Mouse (Mus musculus) brown adipose tissue, adult 24 weeks (tissue): ENCODE results near the gene Disp3. TPM values are rescaled to one million over a fixed set of nuclear protein-coding genes. Genes with fewer than 3 reads are reported as not detected.

ENCODE experiments used
- H3K27ac ChIP-seq: fragments of 200-500 bp; replicated peaks from 2 replicates; pipeline ENCODE4 v1.5.1; 2012; ENCODE audit warnings: low read depth, mild to moderate bottlenecking, low read length
- H3K4me1 ChIP-seq: fragments of 200-500 bp; 2 replicates; pipeline ENCODE4 v1.6.1; 2012; ENCODE audit warnings: low read length, mixed read lengths; ENCODE audit not compliant: control insufficient read depth, insufficient read depth, insufficient read length
- H3K4me3 ChIP-seq: fragments of 200-500 bp; 2 replicates; pipeline ENCODE4 v1.5.1; 2012; ENCODE audit warnings: low read depth, mild to moderate bottlenecking, low read length, moderate library complexity; ENCODE audit not compliant: insufficient read depth
- polyA plus RNA-seq: library from polyadenylated mRNA; stranded (reverse); fragments of >200 nt; gene quantifications from 2 replicates; pipeline ENCODE4 v1.2.4, GENCODE M21; 2012; ENCODE audit not compliant: missing spikeins, insufficient read depth, insufficient read length

Gene Disp3
- polyA plus RNA-seq, 1 experiment, result not detected

DNA sequence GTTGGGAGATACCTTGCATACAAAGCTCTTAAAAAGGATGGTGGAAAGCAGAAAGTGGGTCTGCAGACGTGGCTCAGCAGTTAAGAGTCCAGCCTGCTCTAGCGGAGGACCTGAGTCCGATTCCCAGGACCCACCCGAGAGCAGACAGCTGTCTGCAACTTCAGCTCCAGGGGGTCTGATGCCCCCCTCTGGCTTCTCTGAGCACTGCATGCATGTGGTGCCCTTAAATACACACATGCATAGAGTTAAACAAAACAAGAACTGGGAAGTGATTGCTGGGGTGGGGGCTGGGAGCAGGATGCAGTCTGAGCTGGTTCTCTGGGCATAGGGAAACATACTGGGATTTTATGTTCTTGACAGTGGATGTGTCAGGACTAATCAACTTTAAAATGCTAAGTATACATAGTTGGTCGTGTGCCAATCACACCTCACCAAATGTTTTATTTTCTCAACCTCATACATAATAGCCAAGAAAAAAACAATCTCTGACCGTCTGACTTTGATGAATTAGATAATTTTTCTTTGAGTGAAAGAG lies 20.7 kb downstream of the Disp3 start:
- Histone ChIP-seq H3K4me3 (no peak overlapping the region), H3K4me1 (no peaks in the 10 kb centered on the region), H3K27ac (no peak overlapping the region)

DNA sequence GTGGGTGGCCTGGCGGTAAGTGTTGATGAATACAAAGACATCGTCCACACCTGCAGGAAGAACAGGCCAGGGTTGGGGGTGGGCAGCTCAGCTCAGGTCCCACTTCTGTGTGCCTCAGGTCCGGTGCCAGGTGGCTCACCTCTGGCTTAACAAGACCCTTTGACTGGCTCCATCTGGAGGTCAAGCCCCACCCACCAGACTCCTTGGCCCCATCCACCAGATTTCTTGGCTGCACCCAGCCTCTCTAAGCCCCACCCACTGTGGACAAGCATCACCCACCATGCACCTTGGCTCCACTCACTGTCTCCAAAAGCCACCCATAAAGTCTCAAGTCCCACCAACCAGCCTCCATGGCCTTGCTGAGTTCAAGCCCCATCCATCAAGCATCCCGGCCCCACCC lies 27.8 kb downstream of the Disp3 start:
- no peaks in the 10 kb centered on the region for H3K4me1 ChIP-seq
- no peak overlapping the region for H3K4me3 ChIP-seq
- H3K27ac ChIP-seq, result no peak overlapping the region

DNA sequence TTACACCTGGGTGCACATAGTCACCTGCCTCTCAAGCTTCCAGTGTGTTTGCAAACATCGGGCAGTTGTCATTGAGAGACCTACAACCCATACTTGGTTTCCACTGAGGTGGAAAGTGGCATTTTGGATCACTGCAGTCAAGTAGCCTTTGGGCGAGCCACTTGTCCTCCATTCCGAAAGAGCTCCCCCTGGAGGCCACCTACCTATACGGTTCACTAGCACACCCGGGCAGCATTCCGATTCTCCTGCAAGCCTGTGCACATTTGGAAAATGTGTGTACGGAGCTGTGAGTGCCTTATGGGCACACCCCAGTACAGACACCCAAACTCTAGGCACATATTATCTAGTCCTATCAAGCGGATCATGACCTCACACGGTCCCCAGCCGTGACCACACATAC lies 38.4 kb downstream of the Disp3 start:
- H3K4me1 ChIP-seq, result no peaks in the 10 kb centered on the region
- no peak overlapping the region for H3K4me3 ChIP-seq
- no peak overlapping the region for H3K27ac ChIP-seq

DNA sequence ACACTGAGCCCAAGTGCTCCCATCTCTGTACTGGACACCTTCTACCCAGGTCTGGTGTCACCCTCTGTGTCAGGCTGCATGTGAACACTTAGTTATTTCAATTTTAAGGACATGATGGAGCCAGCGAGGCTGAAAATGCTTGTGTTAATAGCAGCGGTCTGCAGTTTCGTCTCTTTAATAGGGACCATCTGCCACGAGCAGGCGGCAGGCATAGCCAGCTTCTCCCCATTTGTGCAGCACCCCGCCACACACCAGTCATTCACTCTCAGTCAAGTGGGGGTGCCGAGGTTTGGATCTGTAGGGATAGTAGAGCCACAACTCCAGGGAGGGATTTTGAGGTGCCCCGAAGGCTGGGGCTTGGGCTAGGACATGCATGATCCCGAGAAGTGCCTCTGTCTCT lies 47.4 kb downstream of the Disp3 start:
- no peak overlapping the region for H3K27ac ChIP-seq
- H3K4me3 ChIP-seq, result no peak overlapping the region
- H3K4me1 ChIP-seq, result no peaks in the 10 kb centered on the region

DNA sequence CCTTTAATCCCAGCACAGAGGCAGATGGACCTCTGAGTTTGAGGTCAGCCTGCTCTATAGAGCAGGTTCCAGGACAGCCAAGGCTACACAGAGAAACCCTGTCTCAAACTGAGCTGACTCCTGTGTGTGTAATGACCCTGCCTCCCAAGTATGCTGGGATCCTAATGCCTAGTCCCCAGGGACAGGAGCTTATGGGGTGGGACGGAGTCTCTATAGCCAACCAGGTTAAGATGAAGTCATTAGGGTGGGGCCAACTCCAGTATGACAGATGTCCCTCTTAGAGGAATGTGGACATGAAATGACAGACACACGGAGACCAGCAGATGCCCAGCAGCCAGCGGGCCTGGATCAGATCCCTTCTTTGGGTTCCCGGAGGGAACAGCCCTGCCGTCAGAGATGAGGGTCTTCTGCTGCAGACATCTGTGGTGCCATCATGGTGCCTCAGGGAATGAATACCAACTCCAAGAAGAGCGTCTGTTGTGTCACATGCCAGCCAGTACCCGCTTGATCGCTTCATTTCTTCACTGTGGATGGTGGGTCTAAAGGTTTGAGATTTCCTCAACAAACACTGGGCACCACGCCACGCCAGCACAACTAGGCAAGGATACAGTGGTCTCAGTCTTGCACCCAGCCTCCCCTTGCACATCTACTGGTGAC lies 48.2 kb downstream of the Disp3 start:
- H3K4me3 ChIP-seq, result no peak overlapping the region
- no peaks in the 10 kb centered on the region for H3K4me1 ChIP-seq
- no peak overlapping the region for H3K27ac ChIP-seq

DNA sequence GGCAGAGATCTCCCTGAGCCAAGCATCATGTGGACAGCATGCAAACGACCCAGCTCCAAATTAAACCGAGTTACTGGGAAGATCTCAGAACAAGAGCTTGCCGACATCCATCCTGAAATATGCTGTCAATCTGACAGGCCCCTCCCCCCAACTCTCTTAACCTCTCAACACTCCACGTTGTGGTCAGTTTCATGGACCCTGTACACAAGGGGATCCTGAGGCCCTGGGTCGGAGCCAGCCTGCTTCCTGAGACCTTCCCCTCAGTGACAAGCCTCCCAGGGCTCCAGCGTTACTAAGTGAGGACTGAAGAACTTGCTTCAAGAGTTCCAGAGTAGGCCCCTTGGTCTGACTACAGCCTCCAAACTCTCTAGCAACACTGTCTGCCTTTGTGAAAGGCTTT lies 48.8 kb downstream of the Disp3 start:
- no peaks in the 10 kb centered on the region for H3K4me1 ChIP-seq
- no peak overlapping the region for H3K27ac ChIP-seq
- H3K4me3 ChIP-seq, result no peak overlapping the region

DNA sequence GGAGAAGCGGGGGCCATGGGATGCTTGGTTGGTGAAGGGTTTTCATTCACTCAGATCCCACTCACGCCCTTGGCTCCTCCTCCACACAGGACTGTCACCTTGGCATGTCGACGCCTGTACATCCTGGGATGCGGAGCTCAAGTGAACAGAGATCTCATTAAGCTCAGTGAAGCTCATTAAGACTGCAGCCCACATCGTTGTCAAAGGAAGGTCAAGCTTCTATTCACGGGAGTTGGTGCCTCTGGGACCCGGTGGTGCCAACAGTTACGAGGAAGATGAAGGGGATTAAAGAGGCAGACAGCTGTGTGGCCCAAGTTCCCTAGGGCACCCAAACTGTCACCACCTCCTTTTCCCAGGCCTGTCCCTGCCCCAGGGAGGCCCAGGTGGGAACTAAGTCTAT lies 49.5 kb downstream of the Disp3 start:
- Histone ChIP-seq H3K27ac (no peak overlapping the region), H3K4me1 (no peaks in the 10 kb centered on the region), H3K4me3 (no peak overlapping the region)

DNA sequence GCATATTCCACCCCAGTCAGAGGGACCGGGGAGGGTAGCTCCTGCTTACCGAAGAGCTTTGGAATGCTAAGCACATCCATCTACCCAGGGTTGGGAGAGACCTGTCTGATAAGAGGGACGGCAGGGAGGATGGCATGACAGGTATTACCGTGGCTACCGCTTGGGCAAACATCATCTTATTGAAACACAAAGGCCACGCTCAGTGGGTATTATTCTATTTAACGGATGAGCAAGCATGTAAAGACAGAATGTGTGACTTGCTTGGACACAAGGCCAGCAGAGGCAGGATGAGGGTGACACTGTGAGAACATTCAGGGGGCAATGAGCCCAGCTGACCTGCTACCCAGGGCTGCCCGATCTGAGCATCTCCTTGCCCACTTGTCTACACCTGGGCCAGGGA lies 51.1 kb downstream of the Disp3 start:
- no peak overlapping the region for H3K4me3 ChIP-seq
- no peaks in the 10 kb centered on the region for H3K4me1 ChIP-seq
- no peak overlapping the region for H3K27ac ChIP-seq

DNA sequence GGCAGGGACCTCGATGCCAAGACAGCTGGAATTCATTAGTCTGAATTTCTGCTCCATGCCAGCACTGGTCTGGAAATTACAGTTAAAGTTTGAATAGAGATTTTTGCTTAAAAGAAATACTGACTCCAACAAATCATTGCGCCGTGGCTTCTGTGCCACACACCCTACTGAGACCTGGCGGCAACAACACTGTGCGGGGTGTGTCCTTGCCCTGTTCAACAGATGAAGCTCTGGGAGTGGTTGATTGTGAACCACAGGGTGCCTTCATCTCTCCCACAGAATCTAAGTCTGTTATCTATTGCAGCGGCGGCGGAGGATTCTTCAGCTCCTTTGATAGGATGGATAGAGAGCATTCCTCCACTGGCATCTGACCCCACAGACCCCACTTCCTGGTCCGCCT lies 54.7 kb downstream of the Disp3 start:
- Histone ChIP-seq H3K4me1 (no peaks in the 10 kb centered on the region), H3K27ac (no peak overlapping the region), H3K4me3 (no peak overlapping the region)

DNA sequence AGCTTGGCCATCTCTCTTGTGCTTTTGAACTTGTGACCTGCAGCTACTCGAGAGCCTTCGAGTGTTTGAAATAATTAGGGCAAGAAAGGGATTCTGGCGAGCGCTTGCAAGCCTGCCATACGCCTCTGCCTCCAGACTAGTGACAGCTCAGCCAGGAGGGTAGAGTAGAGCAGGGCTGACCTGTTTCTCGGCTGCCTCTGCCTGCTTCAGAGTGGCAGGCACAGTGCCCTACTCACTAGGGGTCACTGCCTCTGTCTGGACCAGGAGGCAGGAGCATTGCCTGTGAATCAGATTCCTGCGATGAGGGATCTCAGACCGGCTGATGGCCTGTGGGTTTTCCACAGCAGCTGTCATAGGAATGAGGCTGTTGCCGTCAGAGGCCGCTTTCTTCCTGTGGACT lies 55.1 kb downstream of the Disp3 start:
- no peak overlapping the region for H3K27ac ChIP-seq
- no peak overlapping the region for H3K4me3 ChIP-seq
- no peaks in the 10 kb centered on the region for H3K4me1 ChIP-seq

DNA sequence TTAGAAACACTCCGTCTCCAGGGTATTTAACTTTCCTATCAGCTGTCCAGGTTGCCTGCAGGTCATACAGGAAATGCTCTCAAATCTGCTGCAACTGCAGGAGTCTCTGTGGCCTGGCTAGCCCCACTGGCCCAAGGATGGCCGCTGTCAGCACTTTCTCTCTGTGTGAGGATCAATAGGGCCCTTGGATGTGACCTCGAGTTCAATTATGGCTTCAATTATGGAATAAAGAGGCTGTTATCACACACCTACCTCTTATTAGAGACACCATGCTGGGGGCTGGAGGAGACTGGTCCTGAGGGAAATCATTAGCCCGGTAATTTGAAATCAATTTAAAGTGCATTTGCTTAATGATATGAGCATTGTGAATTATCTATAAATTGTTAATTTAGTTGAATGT lies 55.6 kb downstream of the Disp3 start:
- H3K4me1 ChIP-seq, result no peaks in the 10 kb centered on the region

DNA sequence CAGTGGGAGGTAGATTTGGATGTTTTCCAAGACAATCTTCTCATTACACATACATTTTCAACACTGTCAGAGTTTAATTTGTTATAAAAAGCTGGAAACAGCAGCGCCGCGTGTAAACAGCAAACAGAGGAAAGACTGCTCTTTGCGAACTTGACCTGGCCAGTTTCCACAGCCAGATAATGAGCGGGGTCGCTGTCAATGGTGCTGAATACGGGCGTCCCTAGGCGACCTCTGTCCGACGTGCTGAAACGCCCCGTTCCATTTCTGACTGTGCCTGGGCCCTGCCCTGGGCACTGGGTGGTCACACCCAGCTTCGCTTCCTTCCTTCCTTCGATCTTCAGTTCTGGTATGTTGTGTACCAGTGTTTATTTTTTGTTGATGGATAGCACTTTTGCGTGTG lies 58.1 kb downstream of the Disp3 start:
- Histone ChIP-seq H3K4me3 (no peak overlapping the region), H3K27ac (no peak overlapping the region), H3K4me1 (no peaks in the 10 kb centered on the region)

More for the DNA sequence above, 55.6 kb downstream of the Disp3 start:
- no peak overlapping the region for H3K4me3 ChIP-seq
- no peak overlapping the region for H3K27ac ChIP-seq

DNA sequence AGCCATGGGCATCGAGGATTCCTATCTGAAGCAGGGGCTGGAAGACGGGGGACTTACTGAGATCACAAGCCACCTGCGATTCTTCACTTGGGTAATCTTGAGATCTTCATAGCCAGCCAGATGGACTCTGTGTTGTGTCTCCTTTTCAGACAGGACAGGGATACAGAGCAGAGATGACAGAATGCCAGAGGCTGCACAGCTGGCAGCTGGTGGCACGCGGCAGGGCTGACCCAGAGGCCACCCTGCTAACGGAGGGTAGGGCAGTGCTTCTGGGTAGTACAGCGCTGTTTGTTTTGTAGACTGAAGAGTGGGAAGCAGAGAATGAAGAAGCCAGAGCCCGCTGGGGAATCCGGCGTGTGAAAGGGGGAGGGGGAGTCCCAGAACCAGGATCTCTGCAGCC lies 64.8 kb downstream of the Disp3 start:
- Histone ChIP-seq H3K4me1 (no peaks in the 10 kb centered on the region), H3K27ac (no peak overlapping the region), H3K4me3 (no peak overlapping the region)

DNA sequence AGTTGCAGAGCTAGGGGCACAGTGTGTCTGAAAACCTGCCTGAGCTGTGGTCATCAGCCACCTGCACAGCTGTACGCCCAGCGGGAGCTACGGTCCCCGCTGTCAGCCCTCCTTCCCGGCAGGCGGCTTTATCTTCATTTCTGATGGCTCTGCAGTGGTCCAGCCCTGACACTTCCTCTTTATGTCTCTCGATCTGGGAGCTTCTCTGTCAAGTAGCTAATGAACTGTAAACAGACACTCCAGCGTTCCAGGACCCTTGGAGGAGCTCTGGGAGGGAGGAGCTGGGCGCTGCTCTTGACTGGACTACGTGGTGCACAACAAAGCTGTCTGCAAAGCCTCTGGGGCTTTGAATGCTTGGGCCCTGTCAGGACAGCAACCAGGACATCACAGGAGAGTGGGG lies 67.1 kb downstream of the Disp3 start:
- Histone ChIP-seq H3K27ac (no peak overlapping the region), H3K4me3 (no peak overlapping the region), H3K4me1 (no peaks in the 10 kb centered on the region)

DNA sequence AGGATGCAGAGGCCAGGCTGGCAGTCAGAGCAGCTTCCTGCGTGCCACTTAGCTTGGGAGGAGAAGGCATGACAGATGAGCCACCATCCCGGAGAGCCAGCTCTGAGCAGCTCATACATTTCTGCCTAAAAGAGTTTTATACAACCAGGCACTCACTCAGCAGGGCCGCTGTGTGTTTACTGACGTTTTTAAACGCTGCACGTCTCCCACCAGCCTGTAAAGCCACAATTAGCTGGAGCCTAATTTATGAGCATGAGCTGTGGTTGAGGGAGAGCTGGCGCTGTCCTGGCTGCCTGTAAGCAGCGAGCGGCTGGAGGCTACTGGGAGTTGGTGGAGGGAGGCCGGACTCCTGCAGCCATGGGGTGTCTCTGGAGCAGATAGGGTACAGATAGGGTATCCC lies 69.5 kb downstream of the Disp3 start:
- no peaks in the 10 kb centered on the region for H3K4me1 ChIP-seq
- no peak overlapping the region for H3K27ac ChIP-seq
- H3K4me3 ChIP-seq, result no peak overlapping the region

DNA sequence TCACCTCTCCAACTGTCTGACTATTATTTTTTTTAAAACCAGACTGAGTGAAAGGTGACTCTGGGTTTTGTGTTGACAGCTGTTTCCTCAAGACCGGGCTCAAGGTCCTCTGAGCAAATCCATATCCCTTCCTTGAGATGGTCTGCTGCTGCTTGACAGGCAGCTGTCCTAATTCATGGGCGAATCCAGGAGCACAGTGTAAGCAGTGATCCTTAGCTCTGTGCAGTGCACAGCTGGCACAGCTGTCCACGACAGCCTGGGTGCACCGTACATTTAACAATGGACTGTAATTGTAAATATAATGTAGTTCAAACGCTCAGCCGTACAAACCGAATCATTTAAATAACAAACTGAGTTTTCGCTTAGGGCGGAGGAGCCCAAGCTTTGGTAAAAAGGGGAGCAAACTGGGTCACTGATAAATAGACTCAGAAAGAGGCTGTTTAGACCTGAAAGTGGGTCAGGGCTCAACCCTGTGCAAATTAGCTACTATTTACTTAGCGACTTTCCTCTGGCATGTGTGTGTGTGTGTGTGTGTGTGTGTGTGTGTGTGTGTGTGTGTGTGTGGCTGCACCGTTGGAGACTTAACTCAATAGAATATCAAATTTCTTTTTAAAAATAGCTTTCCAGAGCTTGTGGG lies 72.4 kb downstream of the Disp3 start:
- no peaks in the 10 kb centered on the region for H3K4me1 ChIP-seq
- no peak overlapping the region for H3K4me3 ChIP-seq
- H3K27ac ChIP-seq, result no peak overlapping the region
